Mouse (Mus musculus): ENCODE data around the gene Tenm2.

DNA sequence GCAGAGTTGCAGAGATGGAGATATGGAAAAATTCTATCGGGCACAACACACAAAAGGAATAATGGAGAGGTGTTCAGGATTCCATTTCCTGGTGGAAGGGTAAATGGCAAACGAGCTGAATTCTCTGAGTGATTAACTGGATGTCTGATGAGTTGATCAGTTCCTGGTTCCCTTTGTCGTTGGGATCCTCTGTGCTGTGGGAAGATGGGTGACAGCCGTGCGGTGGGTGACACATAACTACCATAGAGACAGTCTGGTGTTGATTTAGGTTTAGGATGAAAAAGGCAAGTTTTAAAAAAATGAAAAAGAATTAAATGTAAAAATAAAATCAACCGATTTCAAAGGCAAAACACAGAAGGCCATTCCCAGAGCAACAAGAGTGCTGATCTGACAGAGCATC, 316.5 kb downstream of the Tenm2 start:
- TF ChIP-seq POLR2A (IDR thresholded peaks at IDR 0.05; ENCODE audit: borderline replicate concordance, control insufficient read depth, low read depth, low read length): no peak
- no peak for TF ChIP-seq CTCF (IDR thresholded peaks at IDR 0.05; ENCODE audit: control insufficient read depth, insufficient read depth, low read length)

All from bone marrow, adult 2 months (tissue).